Mouse (Mus musculus): ENCODE results near the gene Pjvk. TPM values are rescaled to one million over a fixed set of nuclear protein-coding genes. Genes with fewer than 3 reads are reported as not detected.
A peak's percentile ranks its signal among the peaks of the same experiment; 100 is the strongest.

Pjvk gene
- total RNA-seq, 1 experiment: not detected

GRCm38 (mm10) chr2:76667200-76667599, 18.9 kb downstream of the Pjvk start:
- in situ Hi-C loops (cut with MboI; ENCODE audit: low sequenced_read_pairs in 2 of 2, unreplicated experiment in 2 of 2): no loop called here
- H3K9ac ChIP-seq (ENCODE audit: insufficient read depth, low read depth, low read length, poor library complexity, severe bottlenecking): no peak overlapping the region
- TF ChIP-seq MAFK (IDR thresholded peaks at IDR 0.05; ENCODE audit: insufficient read depth, low read depth, low read length): no peak
- TF ChIP-seq ZC3H11A (IDR thresholded peaks at IDR 0.05; ENCODE audit: borderline replicate concordance, low read depth, low read length): no peak
- no peak for TF ChIP-seq ZNF384 (IDR thresholded peaks at IDR 0.05; ENCODE audit: low read depth, low read length)
- TF ChIP-seq CHD2 (IDR thresholded peaks at IDR 0.05; ENCODE audit: low read depth, low read length): no peak
- TF ChIP-seq HCFC1 (IDR thresholded peaks at IDR 0.05; ENCODE audit: borderline replicate concordance, insufficient read depth, low read length): no peak
- no peak overlapping the region for H3K4me3 ChIP-seq (ENCODE audit: insufficient read depth in 1 of 2, low read depth in 1 of 2, low read length in 2 of 2, poor library complexity in 1 of 2, severe bottlenecking in 1 of 2)
- H3K36me3 ChIP-seq (ENCODE audit: control insufficient read depth, insufficient read depth, low read length, poor library complexity, severe bottlenecking): no peaks in the 10 kb centered on the region
- no peaks in the 10 kb centered on the region for H3K9me3 ChIP-seq (ENCODE audit: control insufficient read depth, insufficient read depth, low read depth, low read length)
- no peak for DNase-seq (ENCODE audit: low read depth, low spot score)
- H3K4me1 ChIP-seq (ENCODE audit: control insufficient read depth in 2 of 2, insufficient read depth in 2 of 2, low read length in 2 of 2, poor library complexity in 1 of 2): no peaks in the 10 kb centered on the region
- H3K27ac ChIP-seq (ENCODE audit: insufficient read depth, low read depth, low read length, poor library complexity, severe bottlenecking): no peak overlapping the region

- H3K4me1 ChIP-seq (ENCODE audit: control insufficient read depth in 2 of 2, insufficient read depth in 2 of 2, low read length in 2 of 2, poor library complexity in 1 of 2): 0 out of 4 replicates have a peak, but pooled peaks cover 3% of the 10 kb centered on the region in 2 experiments
- in situ Hi-C loops (cut with MboI; ENCODE audit: low sequenced_read_pairs in 2 of 2, unreplicated experiment in 2 of 2): no loop called here
- DNase-seq (ENCODE audit: low read depth, low spot score): no peak
- no peak overlapping the region for H3K4me3 ChIP-seq (ENCODE audit: insufficient read depth in 1 of 2, low read depth in 1 of 2, low read length in 2 of 2, poor library complexity in 1 of 2, severe bottlenecking in 1 of 2)
- no peaks in the 10 kb centered on the region for H3K9me3 ChIP-seq (ENCODE audit: control insufficient read depth, insufficient read depth, low read depth, low read length)
- no peak for TF ChIP-seq CHD2 (IDR thresholded peaks at IDR 0.05; ENCODE audit: low read depth, low read length)
- TF ChIP-seq ZNF384 (IDR thresholded peaks at IDR 0.05; ENCODE audit: low read depth, low read length): no peak
- TF ChIP-seq ZC3H11A (IDR thresholded peaks at IDR 0.05; ENCODE audit: borderline replicate concordance, low read depth, low read length): no peak
- no peak for TF ChIP-seq HCFC1 (IDR thresholded peaks at IDR 0.05; ENCODE audit: borderline replicate concordance, insufficient read depth, low read length)
- TF ChIP-seq MAFK (IDR thresholded peaks at IDR 0.05; ENCODE audit: insufficient read depth, low read depth, low read length): no peak
- no peak overlapping the region for H3K27ac ChIP-seq (ENCODE audit: insufficient read depth, low read depth, low read length, poor library complexity, severe bottlenecking)
- no peak overlapping the region for H3K9ac ChIP-seq (ENCODE audit: insufficient read depth, low read depth, low read length, poor library complexity, severe bottlenecking)
- no peaks in the 10 kb centered on the region for H3K36me3 ChIP-seq (ENCODE audit: control insufficient read depth, insufficient read depth, low read length, poor library complexity, severe bottlenecking)
Measured at GRCm38 (mm10) chr2:76671641-76672040, 23.4 kb downstream of the Pjvk start.

GRCm38 (mm10) chr2:76672134-76672745, 24.0 kb downstream of the Pjvk start:
- in situ Hi-C loops (cut with MboI; ENCODE audit: low sequenced_read_pairs in 2 of 2, unreplicated experiment in 2 of 2): no loop called here
- H3K4me3 ChIP-seq (ENCODE audit: insufficient read depth in 1 of 2, low read depth in 1 of 2, low read length in 2 of 2, poor library complexity in 1 of 2, severe bottlenecking in 1 of 2): peak overlapping the region; percentile 8 to 55; a peak in 3 of 4 replicates
- no peak overlapping the region for H3K27ac ChIP-seq (ENCODE audit: insufficient read depth, low read depth, low read length, poor library complexity, severe bottlenecking)
- no peak for TF ChIP-seq CHD2 (IDR thresholded peaks at IDR 0.05; ENCODE audit: low read depth, low read length)
- TF ChIP-seq MAFK (IDR thresholded peaks at IDR 0.05; ENCODE audit: insufficient read depth, low read depth, low read length): no peak
- no peak for TF ChIP-seq ZNF384 (IDR thresholded peaks at IDR 0.05; ENCODE audit: low read depth, low read length)
- no peak for TF ChIP-seq HCFC1 (IDR thresholded peaks at IDR 0.05; ENCODE audit: borderline replicate concordance, insufficient read depth, low read length)
- TF ChIP-seq ZC3H11A (IDR thresholded peaks at IDR 0.05; ENCODE audit: borderline replicate concordance, low read depth, low read length): no peak
- H3K9me3 ChIP-seq (ENCODE audit: control insufficient read depth, insufficient read depth, low read depth, low read length): no peaks in the 10 kb centered on the region
- H3K4me1 ChIP-seq (ENCODE audit: control insufficient read depth in 2 of 2, insufficient read depth in 2 of 2, low read length in 2 of 2, poor library complexity in 1 of 2): 0 out of 4 replicates have a peak, but pooled peaks cover 3% of the 10 kb centered on the region in 2 experiments
- DNase-seq (ENCODE audit: low read depth, low spot score): no peak
- no peak overlapping the region; the same call in 1 of the 2 replicates for H3K9ac ChIP-seq (ENCODE audit: insufficient read depth, low read depth, low read length, poor library complexity, severe bottlenecking)
- no peaks in the 10 kb centered on the region for H3K36me3 ChIP-seq (ENCODE audit: control insufficient read depth, insufficient read depth, low read length, poor library complexity, severe bottlenecking)

- TF ChIP-seq HCFC1 (IDR thresholded peaks at IDR 0.05; ENCODE audit: borderline replicate concordance, insufficient read depth, low read length) (no peak), ZNF384 (IDR thresholded peaks at IDR 0.05; ENCODE audit: low read depth, low read length) (no peak), CHD2 (IDR thresholded peaks at IDR 0.05; ENCODE audit: low read depth, low read length) (no peak), MAFK (IDR thresholded peaks at IDR 0.05; ENCODE audit: insufficient read depth, low read depth, low read length) (no peak), ZC3H11A (IDR thresholded peaks at IDR 0.05; ENCODE audit: borderline replicate concordance, low read depth, low read length) (no peak)
- H3K36me3 ChIP-seq (ENCODE audit: control insufficient read depth, insufficient read depth, low read length, poor library complexity, severe bottlenecking): no peaks in the 10 kb centered on the region
- in situ Hi-C loops (cut with MboI; ENCODE audit: low sequenced_read_pairs in 2 of 2, unreplicated experiment in 2 of 2): no loop called here
- H3K4me3 ChIP-seq (ENCODE audit: insufficient read depth in 1 of 2, low read depth in 1 of 2, low read length in 2 of 2, poor library complexity in 1 of 2, severe bottlenecking in 1 of 2): peak within 1 kb of the TSS; percentile 13 to 55; a peak in 3 of 4 replicates
- H3K4me1 ChIP-seq (ENCODE audit: control insufficient read depth in 2 of 2, insufficient read depth in 2 of 2, low read length in 2 of 2, poor library complexity in 1 of 2): 0 out of 4 replicates have a peak, but pooled peaks cover 3% of the 10 kb centered on the region in 2 experiments
- no peak within 1 kb of the TSS for H3K27ac ChIP-seq (ENCODE audit: insufficient read depth, low read depth, low read length, poor library complexity, severe bottlenecking)
- DNase-seq (ENCODE audit: low read depth, low spot score): peak; percentile 86
- H3K9me3 ChIP-seq (ENCODE audit: control insufficient read depth, insufficient read depth, low read depth, low read length): no peaks in the 10 kb centered on the region
- no peak within 1 kb of the TSS; the same call in 1 of the 2 replicates for H3K9ac ChIP-seq (ENCODE audit: insufficient read depth, low read depth, low read length, poor library complexity, severe bottlenecking)
Measured at GRCm38 (mm10) chr2:76672966-76673392, 24.7 kb downstream of the Pjvk start, which contains the start of gene Fkbp7. TSS of gene Fkbp7 (minus strand) at chr2:76673116.

All from ES-E14 (cell line).